Mouse (Mus musculus) thymus, adult 18-20 months (tissue): Measurements from ENCODE around the gene Cand1.

Source experiments
- DNase-seq, 2 experiments: peaks; one replicate each; pipeline ENCODE4 v3.0.0; 2022; ENCODE audit warnings: mixed read lengths in 2 of 2

The Cand1 gene

DNA sequence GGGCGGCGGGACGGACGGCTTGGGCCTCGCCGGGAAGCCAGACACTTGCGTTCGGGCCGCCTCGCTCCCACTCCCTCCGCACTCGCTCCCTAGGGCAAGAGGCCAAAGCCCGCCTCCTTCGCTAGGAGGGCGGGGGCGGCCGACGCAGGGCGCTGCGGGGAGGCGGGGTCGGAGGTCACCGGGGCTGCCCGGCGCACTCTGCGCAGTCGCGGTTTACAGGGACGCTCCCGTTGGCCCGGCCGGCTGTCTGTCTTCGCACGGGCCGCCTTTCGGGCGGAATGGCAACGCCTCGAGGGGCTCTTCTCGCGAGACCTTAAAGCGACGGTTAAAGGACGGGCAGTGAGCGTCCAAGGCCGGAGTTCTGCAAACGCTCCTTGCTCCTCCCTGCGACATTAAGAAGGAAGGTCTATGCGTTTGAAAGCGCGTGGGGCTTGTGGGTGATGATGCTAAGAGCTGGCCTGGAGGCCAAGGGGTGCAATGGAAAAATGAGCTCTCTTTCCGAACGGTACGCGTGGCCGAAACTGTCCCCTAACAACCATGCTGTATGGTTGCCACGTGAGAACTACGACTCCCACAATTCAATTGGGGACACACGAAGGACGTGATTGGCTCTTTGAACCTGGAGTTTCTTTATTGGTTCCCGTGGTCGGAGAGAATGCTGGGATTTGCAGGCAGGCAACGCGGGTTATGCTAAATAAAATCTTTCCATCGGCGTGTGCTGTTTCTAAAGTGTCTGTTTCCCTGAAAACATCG, at the start of gene Cand1:
Gene Cand1 (minus strand): TSS at position 87 of the 753 bp plus-strand sequence.
- DNase-seq, result peak; percentile 97 to 98

DNA sequence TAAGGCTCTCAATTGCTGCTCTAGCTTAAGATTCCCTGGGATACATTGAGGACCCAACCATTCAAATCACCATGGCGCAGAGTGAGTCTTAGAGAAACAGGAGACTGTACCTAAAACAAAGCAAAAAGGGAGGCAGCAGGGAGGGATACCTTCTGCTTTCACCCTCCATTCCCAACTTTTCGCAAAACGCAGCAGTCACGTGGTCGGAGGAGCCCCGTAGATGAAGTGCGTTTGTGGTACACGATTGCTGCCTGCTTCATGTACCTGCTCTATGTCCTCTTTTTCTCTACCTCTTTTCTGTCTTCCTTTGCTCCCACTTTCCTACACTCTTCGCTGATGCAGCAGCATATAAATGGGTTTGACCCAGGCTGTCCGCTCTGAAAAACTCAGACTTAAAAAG, 39.0 kb upstream of the Cand1 start:
- no peak for DNase-seq

DNA sequence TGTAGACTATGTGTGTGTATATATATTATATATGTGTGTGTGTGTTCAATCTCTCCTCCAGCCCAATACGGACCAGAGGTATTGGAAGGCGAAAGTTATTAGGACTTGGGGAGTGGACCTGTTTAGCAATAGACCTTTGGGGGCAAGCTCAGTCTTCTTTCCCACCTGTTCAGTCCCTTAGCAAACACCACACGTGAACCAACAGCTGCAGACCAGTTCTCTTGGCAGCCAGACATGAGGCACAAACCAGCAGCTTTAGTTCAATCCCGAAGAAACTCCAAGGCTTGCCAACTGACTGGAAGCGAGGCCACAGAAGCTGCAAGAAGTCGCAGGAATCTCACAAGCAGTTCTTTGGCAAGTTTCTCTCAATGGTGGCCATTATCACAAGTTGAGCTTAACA, 34.5 kb upstream of the Cand1 start:
- DNase-seq, result no peak

DNA sequence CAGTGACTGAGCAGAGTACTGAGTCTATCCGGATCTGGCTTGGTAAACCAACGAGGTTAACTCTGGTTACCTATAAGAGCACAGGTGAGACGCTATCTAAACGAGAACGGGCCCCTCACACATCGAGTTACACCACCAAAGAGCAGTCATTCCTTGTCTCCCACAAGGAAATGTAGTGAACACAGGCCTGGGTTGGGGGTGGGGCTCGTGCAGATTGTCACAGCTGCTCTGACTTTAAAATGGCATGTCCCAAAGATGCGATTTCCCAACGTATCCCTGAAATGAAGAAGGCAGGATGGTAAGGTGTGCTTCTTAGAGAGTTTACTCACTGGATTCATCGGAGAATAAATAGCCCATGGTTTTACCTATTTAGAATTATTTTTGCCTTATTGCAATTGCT, 32.7 kb upstream of the Cand1 start:
- DNase-seq, result no peak

DNA sequence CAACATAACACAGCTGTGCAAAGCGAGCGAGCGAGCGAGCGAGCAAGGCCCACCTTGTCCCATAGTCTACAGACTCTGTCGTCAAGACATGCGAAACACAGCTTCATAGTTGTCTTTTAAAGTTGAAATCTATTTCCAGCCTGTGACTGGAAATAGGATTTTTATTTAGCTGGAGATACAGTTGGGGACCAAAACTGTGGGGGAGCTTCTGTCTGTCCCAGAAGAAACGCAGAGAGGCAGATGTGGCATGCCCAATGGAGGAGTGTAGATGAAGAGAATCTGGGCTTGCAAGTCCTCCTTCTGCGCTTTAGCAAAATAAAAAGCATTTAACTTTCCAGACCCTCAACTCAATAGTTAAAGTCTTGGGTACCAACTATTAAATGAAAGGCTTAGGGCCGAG, 32.1 kb upstream of the Cand1 start:
- DNase-seq, result no peak

DNA sequence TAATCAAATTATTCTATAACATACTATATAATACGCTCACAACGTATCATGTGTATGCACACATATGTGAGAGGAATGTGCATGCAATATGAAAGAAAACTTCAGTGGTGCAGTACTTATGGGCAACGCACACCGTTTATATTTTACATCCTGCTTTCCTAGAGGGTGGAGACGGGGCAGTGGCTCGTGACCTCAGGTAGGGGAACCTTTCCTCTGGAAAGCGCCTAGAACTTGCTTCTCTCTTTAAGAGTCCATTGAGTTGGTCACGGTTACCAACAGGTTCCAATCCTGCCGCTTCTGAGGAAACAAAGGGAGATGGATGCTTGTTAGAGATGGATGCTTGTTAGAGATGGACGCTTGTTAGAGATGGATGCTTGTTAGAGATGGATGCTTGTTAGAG, 31.2 kb upstream of the Cand1 start:
- no peak for DNase-seq

DNA sequence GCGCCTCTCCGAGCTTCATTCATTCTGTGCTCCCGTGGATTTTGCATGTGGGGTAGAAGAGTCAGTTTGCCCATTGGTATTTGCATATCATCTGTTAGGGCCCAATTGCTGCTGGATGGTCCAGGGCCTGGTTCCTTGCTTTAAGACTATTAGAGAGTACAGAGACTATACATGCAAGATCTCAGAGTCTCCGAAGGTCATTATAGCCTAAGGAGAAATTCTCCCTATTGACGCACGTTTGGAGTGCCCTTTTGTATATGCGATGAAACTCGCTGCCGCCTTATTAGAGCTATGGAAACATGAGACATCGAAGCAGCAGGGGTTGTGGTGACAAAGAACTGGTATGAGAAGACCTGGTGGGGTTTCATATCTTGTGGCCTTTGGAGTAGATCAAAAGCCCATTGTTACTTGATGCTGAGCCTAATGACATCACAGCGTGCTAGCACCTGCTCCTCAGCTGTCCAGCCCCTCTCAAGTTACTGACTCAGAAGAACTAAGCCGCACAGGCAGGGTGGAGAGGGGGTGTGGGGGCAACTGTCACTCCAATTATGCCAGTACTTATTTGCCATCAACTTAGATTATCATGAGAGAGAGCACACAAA, 30.6 kb upstream of the Cand1 start:
- no peak for DNase-seq

DNA sequence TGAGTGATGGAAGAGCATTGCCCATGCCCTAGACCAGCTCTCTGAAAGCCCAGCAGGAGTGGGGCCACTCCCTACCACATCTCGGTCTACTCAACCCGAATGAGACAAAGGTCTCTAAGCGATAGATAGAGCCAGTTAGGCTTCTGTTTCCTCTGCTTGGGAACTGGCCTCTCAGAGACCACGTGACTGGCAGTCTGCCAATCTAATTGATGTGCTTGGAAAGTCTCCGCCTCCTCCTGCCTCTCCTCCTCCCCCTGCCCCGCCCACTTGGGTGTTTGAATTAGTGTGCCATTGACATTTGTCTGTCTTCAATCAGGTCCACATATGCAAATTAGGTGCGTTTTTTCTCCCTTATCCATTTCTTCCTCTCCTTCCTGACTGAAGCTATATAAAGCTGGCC, 24.9 kb upstream of the Cand1 start:
- DNase-seq, result no peak

DNA sequence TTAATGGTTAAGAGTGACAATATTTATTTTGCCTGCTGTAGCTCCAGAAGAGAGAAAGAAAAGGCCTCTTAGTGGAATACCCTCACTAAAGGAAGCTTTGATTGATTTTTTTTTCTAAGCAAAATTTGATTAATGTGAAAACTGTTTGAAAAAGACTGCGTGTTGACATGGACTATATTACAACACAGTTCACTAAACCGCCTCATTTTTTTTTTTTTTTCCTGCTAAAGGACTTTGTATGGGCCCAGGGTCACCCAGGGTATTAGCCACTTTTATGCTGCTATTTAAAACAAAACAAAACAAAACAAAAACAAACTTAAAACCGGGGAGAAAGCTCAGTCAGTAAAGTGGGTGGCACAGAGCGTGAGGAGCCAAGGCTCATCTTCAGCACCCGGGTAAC, 23.0 kb upstream of the Cand1 start:
- no peak for DNase-seq

DNA sequence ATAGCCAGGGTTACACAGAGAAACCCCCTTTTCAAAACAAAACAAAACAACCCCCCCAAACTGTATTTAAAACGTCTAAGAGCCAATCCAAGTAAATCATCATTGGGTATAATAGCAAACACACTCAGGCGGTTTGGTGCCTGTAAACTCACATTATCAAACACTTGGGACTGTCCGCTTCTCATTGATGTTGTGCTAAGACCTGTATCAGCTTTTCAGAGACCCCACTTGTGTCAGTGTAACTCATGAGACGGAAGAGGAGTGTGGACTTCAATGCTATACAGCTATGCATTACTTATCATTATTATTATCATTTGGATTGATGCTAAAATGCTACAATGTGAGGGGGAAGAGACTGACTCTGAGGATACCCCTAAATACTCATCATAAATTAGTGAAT, 18.0 kb upstream of the Cand1 start:
- DNase-seq, result no peak

DNA sequence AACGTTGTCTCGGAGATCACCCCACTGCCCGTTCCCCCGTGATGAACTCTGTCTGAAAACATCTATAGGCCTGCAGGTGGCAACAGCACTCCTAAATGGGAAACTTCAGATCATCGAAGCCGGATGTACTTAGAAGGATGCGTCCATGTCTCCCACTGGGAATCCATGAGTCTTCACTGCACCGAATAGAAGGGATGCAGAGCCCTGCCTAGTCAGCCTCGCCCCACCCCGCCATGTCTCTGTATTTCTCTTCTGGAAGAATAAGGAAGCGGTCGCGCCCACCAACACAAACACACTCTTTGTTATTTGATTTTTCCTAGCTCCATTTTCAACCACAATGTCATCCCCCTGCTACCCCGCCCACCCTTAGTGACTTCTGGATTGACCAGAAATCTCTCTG, 4.3 kb upstream of the Cand1 start:
- DNase-seq, result no peak

DNA sequence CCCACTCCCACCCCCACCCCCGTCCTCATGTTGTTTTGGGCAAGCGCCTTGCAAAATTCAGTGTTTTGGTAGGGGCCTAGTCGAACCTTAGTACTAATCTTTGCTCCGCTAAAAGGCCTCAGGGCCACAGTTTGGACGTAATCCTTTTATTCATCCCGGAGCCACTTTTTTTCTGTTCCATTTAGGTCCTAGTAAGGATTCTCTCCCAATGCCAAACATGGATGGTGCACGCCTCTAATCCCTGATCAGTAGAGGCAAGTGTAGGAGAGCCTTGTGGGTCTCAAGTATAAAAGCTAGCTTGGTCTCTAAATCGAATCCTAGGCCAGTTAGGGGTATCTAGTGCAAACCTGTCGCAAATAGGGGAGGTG, 851 bp upstream of the Cand1 start:
- peak in 1 of 2 experiments; percentile 13 for DNase-seq

DNA sequence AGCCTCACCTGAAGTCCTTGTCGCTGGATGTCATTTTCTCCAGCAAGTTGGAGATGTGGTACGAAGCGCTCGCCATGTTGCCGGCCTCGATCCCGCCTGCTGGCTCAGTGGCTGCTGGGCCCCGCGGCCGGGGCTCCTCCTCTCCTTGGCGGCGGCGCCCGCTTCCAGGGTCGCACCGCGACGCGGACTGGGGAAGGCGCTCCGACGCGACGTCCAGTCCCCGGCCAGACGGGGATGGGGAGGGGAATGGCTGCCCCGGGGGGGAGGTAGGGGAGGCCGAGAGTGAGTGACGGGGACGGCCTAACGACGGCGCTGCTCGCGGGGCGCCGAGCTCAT, 254 bp downstream of the Cand1 start:
- no peak for DNase-seq

DNA sequence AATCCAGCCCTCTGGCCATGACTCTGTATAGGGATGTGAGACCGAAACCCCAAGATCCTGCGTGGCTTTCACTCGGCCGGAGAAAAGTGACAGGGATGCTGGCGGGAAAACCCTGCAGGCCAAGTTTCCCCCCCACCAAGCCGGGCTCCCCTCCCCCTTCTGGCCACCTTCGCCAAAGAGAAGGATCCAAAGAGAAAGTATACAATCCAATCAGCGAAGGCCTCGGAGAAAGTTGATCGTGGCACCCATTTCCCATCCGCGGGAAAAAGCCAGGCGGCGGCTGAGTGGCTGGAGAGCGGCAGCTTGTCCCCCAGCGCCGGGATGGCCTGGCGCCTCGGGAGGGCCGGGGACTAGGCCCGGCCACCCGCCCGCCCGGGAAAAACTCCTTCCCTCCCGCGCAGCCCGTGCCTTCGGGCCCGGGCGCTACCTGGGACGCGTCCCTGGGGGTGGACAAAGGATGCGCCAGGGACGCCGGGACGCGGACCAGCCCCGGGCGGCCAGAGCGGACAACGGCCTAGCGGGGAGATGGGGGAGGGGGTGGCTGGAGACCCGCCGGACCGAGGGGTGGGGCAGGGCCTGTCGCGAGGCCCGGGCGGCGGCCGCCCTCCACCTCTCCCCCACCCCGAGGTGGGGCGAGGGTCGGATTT, 747 bp downstream of the Cand1 start:
- peak; percentile 27 to 31 for DNase-seq

DNA sequence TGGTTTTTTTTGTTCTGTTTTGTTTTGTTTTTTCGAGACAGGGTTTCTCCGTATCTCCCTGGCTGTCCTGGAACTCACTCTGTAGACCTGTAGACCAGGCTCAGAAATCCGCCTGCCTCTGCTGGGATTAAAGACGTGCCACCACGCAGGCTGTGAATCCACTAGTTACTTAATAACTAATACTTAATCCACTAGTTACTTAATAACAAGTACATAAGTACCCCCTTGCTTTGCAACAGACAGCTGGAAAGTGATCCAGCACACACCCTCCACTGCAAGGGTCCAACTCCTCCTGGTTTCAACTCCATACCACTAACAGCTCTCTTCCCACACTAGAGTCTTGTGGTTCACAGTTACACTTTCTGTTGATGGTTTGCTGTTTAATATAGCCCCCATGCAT, 8.3 kb downstream of the Cand1 start:
- DNase-seq, result no peak

DNA sequence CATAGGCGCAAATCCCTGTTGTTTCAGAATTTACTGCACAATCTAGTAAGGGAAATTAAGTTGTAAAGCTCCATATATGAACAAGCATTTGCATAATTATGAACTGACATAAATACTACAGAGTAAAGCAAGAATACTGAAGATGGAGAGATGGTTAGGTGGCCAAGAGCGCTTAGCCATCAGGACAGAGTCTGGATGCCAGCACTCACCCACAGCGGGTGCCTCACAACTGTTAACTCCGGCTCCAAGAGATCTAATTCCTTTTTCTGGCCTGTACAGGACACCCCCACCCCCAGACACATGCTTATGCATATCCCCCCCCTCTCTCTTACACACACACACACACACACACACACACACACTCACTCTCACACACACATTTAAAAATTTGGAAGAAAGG, 9.2 kb downstream of the Cand1 start:
- no peak for DNase-seq

DNA sequence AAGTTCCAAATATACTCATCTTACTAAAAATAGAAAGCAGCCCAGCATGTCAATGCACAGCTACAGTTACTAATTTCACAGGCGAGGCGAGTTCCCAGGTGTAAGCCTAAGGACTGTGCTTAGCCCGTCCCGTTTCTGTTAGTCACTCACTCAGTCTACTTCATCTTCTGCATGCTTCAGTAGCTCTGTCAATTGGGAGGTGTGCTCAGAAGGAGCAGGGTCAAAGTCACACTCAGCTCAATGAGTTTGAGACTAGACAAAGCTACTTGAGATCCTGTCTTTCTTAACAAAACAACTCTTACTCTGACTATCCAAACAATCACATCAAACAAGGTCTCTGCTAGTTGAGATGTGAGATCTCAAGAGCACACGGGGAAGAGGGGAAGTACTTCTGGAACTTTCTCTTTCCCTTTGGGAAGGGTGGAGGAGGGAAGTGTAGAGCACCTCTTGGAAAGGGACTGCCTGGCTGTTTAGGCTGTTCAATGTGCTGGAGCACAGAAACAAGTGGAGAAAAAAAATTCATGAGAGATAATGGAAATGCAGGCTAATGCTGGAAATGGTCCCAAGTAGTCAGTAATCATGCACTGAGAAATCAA, 9.7 kb downstream of the Cand1 start:
- DNase-seq, result no peak

DNA sequence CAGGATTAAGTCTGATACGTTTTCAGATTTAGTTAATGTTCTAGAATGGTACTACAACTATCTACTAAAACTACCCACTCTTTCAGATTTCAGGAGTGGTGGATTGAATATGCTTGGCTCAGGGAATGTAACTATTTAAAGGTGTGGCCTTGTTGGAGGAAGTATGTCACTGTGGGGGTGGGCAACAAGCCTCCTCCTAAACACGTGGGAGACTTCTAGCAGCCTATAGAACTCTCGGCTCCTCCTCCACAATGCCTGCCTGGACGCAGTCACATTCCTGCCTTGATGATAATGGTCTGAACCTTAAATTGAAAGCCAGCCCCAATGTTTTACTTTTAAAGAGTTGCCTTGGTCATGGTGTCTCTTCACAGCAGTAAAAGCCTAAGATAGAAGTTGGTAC, 16.2 kb downstream of the Cand1 start:
- DNase-seq, result no peak

DNA sequence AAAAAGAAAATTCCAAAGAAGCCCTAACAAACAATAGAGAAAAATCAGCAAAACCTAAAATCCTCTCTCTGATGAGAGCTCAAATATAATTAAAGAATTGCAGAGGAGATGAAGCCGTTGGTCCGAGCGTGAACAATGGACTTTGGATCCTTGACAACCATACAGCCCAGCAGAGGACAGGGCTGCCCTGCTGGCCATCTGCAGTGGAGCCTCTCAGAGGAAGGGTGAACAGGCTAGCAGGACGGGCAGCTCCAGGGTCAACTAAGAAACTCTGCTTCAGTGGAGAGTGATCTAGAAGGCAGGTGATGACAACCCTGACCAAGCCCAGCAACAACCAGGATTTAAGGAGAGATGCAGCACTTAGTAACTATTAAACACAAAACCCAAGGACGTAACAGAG, 18.2 kb downstream of the Cand1 start:
- no peak for DNase-seq

DNA sequence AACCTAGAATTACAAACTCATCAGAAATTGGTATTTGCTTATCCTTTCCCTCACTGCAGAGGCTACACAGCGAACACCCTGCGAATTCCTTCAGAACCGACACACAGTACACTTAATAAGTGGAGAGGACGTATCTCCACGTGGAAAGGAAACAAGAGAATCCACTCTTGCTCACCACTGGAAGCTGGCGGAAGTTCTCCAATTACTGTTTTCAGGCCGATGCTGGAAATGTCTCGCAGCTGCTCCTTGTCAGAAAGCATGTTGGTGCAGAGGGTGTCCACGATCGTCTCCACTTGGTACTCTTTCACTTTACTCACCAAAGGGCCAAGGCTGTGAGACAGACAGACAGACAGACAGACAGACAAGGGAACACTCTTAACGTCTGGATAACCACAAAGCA, 20.4 kb downstream of the Cand1 start:
- no peak for DNase-seq

DNA sequence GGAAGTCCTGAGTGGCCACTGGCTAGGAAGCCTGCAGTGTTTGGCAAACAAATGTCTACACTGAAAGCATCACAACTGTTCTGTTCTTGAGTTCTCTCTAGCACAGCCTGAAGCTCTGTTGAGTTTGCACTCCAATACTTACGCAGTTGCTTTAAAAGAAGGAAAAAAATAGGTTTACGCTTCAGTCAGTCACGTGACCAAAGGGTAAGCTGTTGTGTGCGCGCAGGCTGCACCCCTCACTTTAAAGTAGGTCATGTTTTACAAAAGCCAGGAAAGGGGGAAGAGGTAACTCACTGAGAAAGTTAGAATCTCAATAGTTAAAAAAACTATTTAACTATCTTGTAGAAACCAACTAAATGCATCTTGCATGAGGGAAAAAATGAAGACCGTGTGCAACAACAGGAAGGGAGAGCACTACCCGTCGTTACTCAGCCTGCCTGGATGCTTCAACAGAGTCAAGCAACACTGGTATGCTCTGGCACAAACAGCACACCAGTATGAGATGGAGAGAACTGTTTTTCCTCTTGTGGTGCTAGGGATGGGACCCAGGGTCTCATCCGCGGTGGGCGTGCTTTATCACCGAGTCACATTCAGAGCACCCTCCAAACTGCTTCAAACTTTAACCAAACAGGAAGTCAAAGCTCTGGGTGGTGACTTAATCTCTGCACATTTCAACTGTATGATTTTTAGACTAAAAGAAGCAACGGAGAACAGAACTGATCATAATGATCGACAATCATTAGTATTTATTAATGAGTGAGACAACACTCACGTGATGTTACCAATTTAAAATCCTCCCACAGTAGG, 21.4 kb downstream of the Cand1 start:
- DNase-seq, result no peak

DNA sequence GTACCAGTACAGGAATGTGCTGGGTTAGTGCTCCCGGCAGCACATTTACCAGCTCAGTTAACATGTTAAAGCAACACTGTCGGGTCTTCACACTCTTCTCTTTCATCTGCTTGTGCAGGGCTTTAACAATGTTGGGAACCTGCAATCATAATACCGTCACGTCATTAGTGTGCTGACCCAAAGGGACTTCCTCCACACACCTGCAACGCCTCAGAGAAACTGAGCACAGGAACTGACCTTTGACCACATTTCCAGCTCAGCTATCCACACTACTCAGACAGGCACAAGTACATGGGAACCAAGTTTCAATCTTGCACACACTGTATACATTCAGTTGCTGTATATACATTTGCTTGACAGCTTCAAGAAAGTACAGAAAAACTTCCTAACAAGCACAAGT, 27.4 kb downstream of the Cand1 start:
- no peak for DNase-seq

DNA sequence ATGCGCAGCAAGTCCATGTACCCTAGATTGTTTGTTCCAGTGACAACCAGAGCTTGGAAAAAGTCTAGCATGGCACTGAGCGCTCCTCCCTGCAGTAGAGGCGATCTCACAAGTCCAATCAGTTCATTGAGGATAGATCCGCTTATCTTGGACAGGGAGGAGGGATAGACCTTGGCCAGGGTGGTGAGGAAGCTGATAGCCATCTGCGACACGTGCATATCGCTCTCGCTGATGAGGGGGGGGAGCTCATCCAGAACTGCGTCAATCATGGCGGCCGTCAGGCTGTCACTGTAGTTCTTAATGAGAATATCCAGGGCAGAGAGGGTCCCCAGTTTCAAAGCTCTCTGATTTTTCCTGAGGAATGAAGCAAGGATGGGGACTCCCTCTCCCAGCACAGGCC, 28.6 kb downstream of the Cand1 start:
- DNase-seq, result no peak
